Mouse (Mus musculus): ENCODE measurements around the gene Gusb. TPM values are rescaled to one million over a fixed set of nuclear protein-coding genes. Genes with fewer than 3 reads are reported as not detected.
A peak's percentile ranks its signal among the peaks of the same experiment; 100 is the strongest.
"Not testable (repeated sequence)": the region's sequence is repeated elsewhere in the genome, so short reads cannot be mapped to it uniquely, and the experiment has no call there.

Gusb gene
- polyA plus RNA-seq, 1 experiment, result 20.2 TPM

- no peak overlapping the region for H3K4me3 ChIP-seq (ENCODE audit: insufficient read depth, low read length)
Observed at GRCm38 (mm10) chr5:129955792-129956191, 47.1 kb downstream of the Gusb start.

GRCm38 (mm10) chr5:129954473-129955254 lies 48.2 kb downstream of the Gusb start:
- Histone ChIP-seq H3K4me3 (ENCODE audit: insufficient read depth, low read length) (no peak overlapping the region), H3K27ac (ENCODE audit: insufficient read depth, low read length) (no peak overlapping the region), H3K4me1 (ENCODE audit: control insufficient read depth, insufficient read depth, low read length) (no peaks in the 10 kb centered on the region)
- TF ChIP-seq POLR2A (IDR thresholded peaks at IDR 0.05; ENCODE audit: extremely low read depth, insufficient read depth, low read length) (no peak), CTCF (IDR thresholded peaks at IDR 0.05; ENCODE audit: extremely low read depth, insufficient read depth, low read length) (no peak)

More at GRCm38 (mm10) chr5:129955792-129956191, 47.1 kb downstream of the Gusb start:
- no peaks in the 10 kb centered on the region for H3K4me1 ChIP-seq (ENCODE audit: control insufficient read depth, insufficient read depth, low read length)
- H3K27ac ChIP-seq (ENCODE audit: insufficient read depth, low read length), result no peak overlapping the region
- TF ChIP-seq CTCF (IDR thresholded peaks at IDR 0.05; ENCODE audit: extremely low read depth, insufficient read depth, low read length) (no peak), POLR2A (IDR thresholded peaks at IDR 0.05; ENCODE audit: extremely low read depth, insufficient read depth, low read length) (no peak)

GRCm38 (mm10) chr5:129952143-129952542 lies 50.7 kb downstream of the Gusb start:
- Histone ChIP-seq H3K27ac (ENCODE audit: insufficient read depth, low read length) (no peak overlapping the region), H3K4me1 (ENCODE audit: control insufficient read depth, insufficient read depth, low read length) (no peaks in the 10 kb centered on the region), H3K4me3 (ENCODE audit: insufficient read depth, low read length) (no peak overlapping the region)
- TF ChIP-seq CTCF (IDR thresholded peaks at IDR 0.05; ENCODE audit: extremely low read depth, insufficient read depth, low read length), result no peak

GRCm38 (mm10) chr5:129947528-129948033 lies 55.3 kb downstream of the Gusb start:
- no peak overlapping the region for H3K4me3 ChIP-seq (ENCODE audit: insufficient read depth, low read length)
- H3K4me1 ChIP-seq (ENCODE audit: control insufficient read depth, insufficient read depth, low read length), result no peaks in the 10 kb centered on the region
- no peak for TF ChIP-seq POLR2A (IDR thresholded peaks at IDR 0.05; ENCODE audit: extremely low read depth, insufficient read depth, low read length)
- no peak for TF ChIP-seq CTCF (IDR thresholded peaks at IDR 0.05; ENCODE audit: extremely low read depth, insufficient read depth, low read length)
- no peak overlapping the region for H3K27ac ChIP-seq (ENCODE audit: insufficient read depth, low read length)

GRCm38 (mm10) chr5:129943402-129943801 lies 59.4 kb downstream of the Gusb start:
- Histone ChIP-seq H3K27ac (ENCODE audit: insufficient read depth, low read length) (no peak overlapping the region), H3K4me1 (ENCODE audit: control insufficient read depth, insufficient read depth, low read length) (no peaks in the 10 kb centered on the region), H3K4me3 (ENCODE audit: insufficient read depth, low read length) (no peak overlapping the region)
- TF ChIP-seq POLR2A (IDR thresholded peaks at IDR 0.05; ENCODE audit: extremely low read depth, insufficient read depth, low read length) (no peak), CTCF (IDR thresholded peaks at IDR 0.05; ENCODE audit: extremely low read depth, insufficient read depth, low read length) (no peak)

- not testable (repeated sequence) for H3K27ac ChIP-seq (ENCODE audit: insufficient read depth, low read length); H3K4me1 ChIP-seq (ENCODE audit: control insufficient read depth, insufficient read depth, low read length)
- H3K4me3 ChIP-seq (ENCODE audit: insufficient read depth, low read length), result peak overlapping the region; percentile 45
Observed at GRCm38 (mm10) chr5:129942073-129942939, 60.5 kb downstream of the Gusb start.

GRCm38 (mm10) chr5:129941495-129942045 lies 61.3 kb downstream of the Gusb start, which contains the start of gene Vkorc1l1:
Gene Vkorc1l1 (plus strand): TSS chr5:129941970.
- TF ChIP-seq POLR2A (IDR thresholded peaks at IDR 0.05; ENCODE audit: extremely low read depth, insufficient read depth, low read length), result no peak
- no peak for TF ChIP-seq CTCF (IDR thresholded peaks at IDR 0.05; ENCODE audit: extremely low read depth, insufficient read depth, low read length)
- Histone ChIP-seq H3K4me1 (ENCODE audit: control insufficient read depth, insufficient read depth, low read length) (no peaks in the 10 kb centered on the region), H3K4me3 (ENCODE audit: insufficient read depth, low read length) (peak within 1 kb of the TSS; percentile 45), H3K27ac (ENCODE audit: insufficient read depth, low read length) (no peak within 1 kb of the TSS)

- no peak overlapping the region for H3K27ac ChIP-seq (ENCODE audit: insufficient read depth, low read length)
Observed at GRCm38 (mm10) chr5:129940736-129941494, 61.9 kb downstream of the Gusb start.

GRCm38 (mm10) chr5:129940281-129940680 lies 62.6 kb downstream of the Gusb start:
- no peaks in the 10 kb centered on the region for H3K4me1 ChIP-seq (ENCODE audit: control insufficient read depth, insufficient read depth, low read length)
- no peak overlapping the region for H3K4me3 ChIP-seq (ENCODE audit: insufficient read depth, low read length)
- no peak overlapping the region for H3K27ac ChIP-seq (ENCODE audit: insufficient read depth, low read length)
- TF ChIP-seq CTCF (IDR thresholded peaks at IDR 0.05; ENCODE audit: extremely low read depth, insufficient read depth, low read length), result no peak
- TF ChIP-seq POLR2A (IDR thresholded peaks at IDR 0.05; ENCODE audit: extremely low read depth, insufficient read depth, low read length), result no peak

More at GRCm38 (mm10) chr5:129940736-129941494, 61.9 kb downstream of the Gusb start:
- H3K4me3 ChIP-seq (ENCODE audit: insufficient read depth, low read length), result peak overlapping the region; percentile 39
- H3K4me1 ChIP-seq (ENCODE audit: control insufficient read depth, insufficient read depth, low read length), result no peaks in the 10 kb centered on the region
- TF ChIP-seq POLR2A (IDR thresholded peaks at IDR 0.05; ENCODE audit: extremely low read depth, insufficient read depth, low read length), result no peak
- TF ChIP-seq CTCF (IDR thresholded peaks at IDR 0.05; ENCODE audit: extremely low read depth, insufficient read depth, low read length), result no peak

Other genes with a start within 250 kb of the Gusb start
- gene Psph, start 215.6 kb downstream of the Gusb start, polyA plus RNA-seq (2012; rRNA removed), result 27.4 and 27.5 TPM in 2 replicates
- gene Sumf2, start 156.1 kb downstream of the Gusb start, polyA plus RNA-seq (2012; rRNA removed), result 16.8 and 19.2 TPM in 2 replicates
- 719 and 800 TPM in 2 replicates for gene Chchd2, start 115.6 kb downstream of the Gusb start, polyA plus RNA-seq (2012; rRNA removed)
- 5.6 and 6.8 TPM in 2 replicates for gene Zbed5, start 107.3 kb downstream of the Gusb start, polyA plus RNA-seq (2012; rRNA removed)
- gene Phkg1, start 104.5 kb downstream of the Gusb start, polyA plus RNA-seq (2012; rRNA removed), result 38.1 and 39.9 TPM in 2 replicates
- 4.2 and 5.1 TPM in 2 replicates for gene Nupr1l, start 94.5 kb downstream of the Gusb start, polyA plus RNA-seq (2012; rRNA removed)
- gene Vkorc1l1, start 61.1 kb downstream of the Gusb start, polyA plus RNA-seq (2012; rRNA removed), result 39.4 and 39.5 TPM in 2 replicates
- 33.0 and 33.2 TPM in 2 replicates for gene Asl, start 26.2 kb upstream of the Gusb start, polyA plus RNA-seq (2012; rRNA removed)
- gene Crcp, start 26.2 kb upstream of the Gusb start, polyA plus RNA-seq (2012; rRNA removed), result 41.3 and 44.5 TPM in 2 replicates
- 32.8 and 33.0 TPM in 2 replicates for gene Tpst1, start 70.3 kb upstream of the Gusb start, polyA plus RNA-seq (2012; rRNA removed)
- 8.0 and 8.7 TPM in 2 replicates for gene Kctd7, start 141.8 kb upstream of the Gusb start, polyA plus RNA-seq (2012; rRNA removed)
- gene Rabgef1, start 168.7 kb upstream of the Gusb start, polyA plus RNA-seq (2012; rRNA removed), result 38.5 and 43.6 TPM in 2 replicates
- 31.4 and 32.0 TPM in 2 replicates for gene Tmem248, start 214.0 kb upstream of the Gusb start, polyA plus RNA-seq (2012; rRNA removed)